Comparison of ENCODE assay signal across 21 mouse cellular contexts in the genomic region with DNA sequence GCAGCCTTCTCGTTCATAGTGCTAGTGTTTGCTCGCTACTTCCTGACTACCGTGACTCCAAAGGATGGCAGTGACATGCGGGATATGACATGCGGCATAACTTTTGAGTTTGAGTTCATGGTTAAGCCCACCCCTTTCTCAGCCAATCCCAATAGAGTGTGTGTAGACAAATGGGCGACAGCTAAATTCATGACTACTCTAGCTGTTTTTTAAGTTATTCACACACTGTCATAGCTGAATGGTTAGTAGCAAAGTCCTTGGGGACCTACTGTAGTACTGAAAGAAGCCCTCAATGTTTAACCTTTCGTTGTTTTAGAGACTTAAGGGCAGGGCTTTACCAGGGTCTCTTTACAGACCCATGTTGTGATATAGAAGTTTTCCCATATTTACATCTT. TPM values are rescaled to one million over a fixed set of nuclear protein-coding genes. Genes with fewer than 3 reads are reported as not detected.
"Had no signal": no experiment of that assay in that cellular context is flagged by ENCODE, and none has a peak within 500 bp of the region (broad histone marks: within the 10 kb centered on the region; RNA-seq: fewer than 3 reads in every experiment).

No protein-coding gene starts in this region.

- DNase-seq: kidney, adult 11 months; kidney, adult 9 months; kidney, postnatal 36 days; layer of hippocampus, adult 9-11 months; left cerebral cortex, postnatal 4 days; lung, embryonic 14.5 days; lung, postnatal 10 days; lung, postnatal 4 days; midbrain, embryonic 14.5 days; retina, postnatal 1 day; right cerebral cortex, postnatal 4 days; spleen, adult 18-20 months had no signal

- H3K27ac ChIP-seq: kidney, postnatal 0 days; limb, embryonic 13.5 days; liver, embryonic 15.5 days; midbrain, embryonic 10.5 days; neural tube, embryonic 12.5 days; stomach, embryonic 15.5 days had no signal

- H3K36me3 ChIP-seq: liver, embryonic 15.5 days had no signal

- H3K27me3 ChIP-seq: limb, embryonic 13.5 days; liver, embryonic 15.5 days; neural tube, embryonic 12.5 days; stomach, embryonic 15.5 days had no signal

- H3K4me3 ChIP-seq: limb, embryonic 13.5 days; liver, embryonic 15.5 days; midbrain, embryonic 10.5 days; myocyte; neural tube, embryonic 12.5 days; stomach, embryonic 15.5 days had no signal

- H3K4me1 ChIP-seq: limb, embryonic 13.5 days; neural tube, embryonic 12.5 days; stomach, embryonic 15.5 days had no signal

RNA-seq across cellular contexts. Expression of a gene that starts 40.5 kb away (rescaled TPM):
- total RNA-seq: liver, adult 2 months; megakaryocyte, adult 5-6 weeks had no signal
- polyA plus RNA-seq: liver, adult 2 months had no signal
